Mouse (Mus musculus): Measurements from ENCODE around the gene Apoe. TPM values are rescaled to one million over a fixed set of nuclear protein-coding genes. Genes with fewer than 3 reads are reported as not detected.

Gene Apoe
- polyA plus RNA-seq, 1 experiment, result 16,533 TPM

- Histone ChIP-seq H3K27ac (ENCODE audit: insufficient read depth, low read depth, low read length) (no peak overlapping the region), H3K4me3 (ENCODE audit: insufficient read depth, low read length) (no peak overlapping the region), H3K4me1 (ENCODE audit: control insufficient read depth, insufficient read depth, low read length) (peaks cover 13% of the 10 kb centered on the region)
- TF ChIP-seq POLR2A (IDR thresholded peaks at IDR 0.05; ENCODE audit: borderline replicate concordance, low read depth, low read length) (no peak), CTCF (IDR thresholded peaks at IDR 0.05; ENCODE audit: low read depth, low read length) (no peak)
These were observed 41.3 kb upstream of the Apoe start for GRCm38 (mm10) chr7:19740269-19740668.

GRCm38 (mm10) chr7:19738771-19739170 is 39.8 kb upstream of the Apoe start:
- Histone ChIP-seq H3K27ac (ENCODE audit: insufficient read depth, low read depth, low read length) (no peak overlapping the region), H3K4me1 (ENCODE audit: control insufficient read depth, insufficient read depth, low read length) (0 out of 2 replicates have a peak, but pooled peaks cover 7% of the 10 kb centered on the region), H3K4me3 (ENCODE audit: insufficient read depth, low read length) (no peak overlapping the region)
- no peak for TF ChIP-seq POLR2A (IDR thresholded peaks at IDR 0.05; ENCODE audit: borderline replicate concordance, low read depth, low read length)
- no peak for TF ChIP-seq CTCF (IDR thresholded peaks at IDR 0.05; ENCODE audit: low read depth, low read length)

- H3K4me1 ChIP-seq (ENCODE audit: control insufficient read depth, insufficient read depth, low read length), result 0 out of 2 replicates have a peak, but pooled peaks cover 7% of the 10 kb centered on the region
- no peak overlapping the region for H3K27ac ChIP-seq (ENCODE audit: insufficient read depth, low read depth, low read length)
- TF ChIP-seq CTCF (IDR thresholded peaks at IDR 0.05; ENCODE audit: low read depth, low read length) (no peak), POLR2A (IDR thresholded peaks at IDR 0.05; ENCODE audit: borderline replicate concordance, low read depth, low read length) (no peak)
- H3K4me3 ChIP-seq (ENCODE audit: insufficient read depth, low read length), result no peak overlapping the region
These were observed 37.5 kb upstream of the Apoe start for GRCm38 (mm10) chr7:19736389-19737057.

GRCm38 (mm10) chr7:19734178-19734666 is 35.2 kb upstream of the Apoe start:
- H3K4me1 ChIP-seq (ENCODE audit: control insufficient read depth, insufficient read depth, low read length), result no peaks in the 10 kb centered on the region
- no peak overlapping the region for H3K4me3 ChIP-seq (ENCODE audit: insufficient read depth, low read length)
- H3K27ac ChIP-seq (ENCODE audit: insufficient read depth, low read depth, low read length), result no peak overlapping the region
- TF ChIP-seq POLR2A (IDR thresholded peaks at IDR 0.05; ENCODE audit: borderline replicate concordance, low read depth, low read length) (no peak), CTCF (IDR thresholded peaks at IDR 0.05; ENCODE audit: low read depth, low read length) (no peak)

GRCm38 (mm10) chr7:19726541-19726940 is 27.6 kb upstream of the Apoe start:
- no peak for TF ChIP-seq CTCF (IDR thresholded peaks at IDR 0.05; ENCODE audit: low read depth, low read length)
- Histone ChIP-seq H3K27ac (ENCODE audit: insufficient read depth, low read depth, low read length) (no peak overlapping the region), H3K4me3 (ENCODE audit: insufficient read depth, low read length) (no peak overlapping the region), H3K4me1 (ENCODE audit: control insufficient read depth, insufficient read depth, low read length) (no peaks in the 10 kb centered on the region)

GRCm38 (mm10) chr7:19724167-19724566 is 25.2 kb upstream of the Apoe start:
- H3K4me1 ChIP-seq (ENCODE audit: control insufficient read depth, insufficient read depth, low read length), result no peaks in the 10 kb centered on the region

GRCm38 (mm10) chr7:19722754-19723195 is 23.8 kb upstream of the Apoe start:
- Histone ChIP-seq H3K27ac (ENCODE audit: insufficient read depth, low read depth, low read length) (no peak overlapping the region), H3K4me1 (ENCODE audit: control insufficient read depth, insufficient read depth, low read length) (peaks cover 4% of the 10 kb centered on the region; the same call in 1 of the 2 replicates), H3K4me3 (ENCODE audit: insufficient read depth, low read length) (no peak overlapping the region)
- TF ChIP-seq CTCF (IDR thresholded peaks at IDR 0.05; ENCODE audit: low read depth, low read length), result no peak
- no peak for TF ChIP-seq POLR2A (IDR thresholded peaks at IDR 0.05; ENCODE audit: borderline replicate concordance, low read depth, low read length)

More at GRCm38 (mm10) chr7:19724167-19724566, 25.2 kb upstream of the Apoe start:
- TF ChIP-seq POLR2A (IDR thresholded peaks at IDR 0.05; ENCODE audit: borderline replicate concordance, low read depth, low read length) (no peak), CTCF (IDR thresholded peaks at IDR 0.05; ENCODE audit: low read depth, low read length) (no peak)
- Histone ChIP-seq H3K27ac (ENCODE audit: insufficient read depth, low read depth, low read length) (no peak overlapping the region), H3K4me3 (ENCODE audit: insufficient read depth, low read length) (no peak overlapping the region)

- Histone ChIP-seq H3K27ac (ENCODE audit: insufficient read depth, low read depth, low read length) (no peak overlapping the region), H3K4me1 (ENCODE audit: control insufficient read depth, insufficient read depth, low read length) (peaks cover 9% of the 10 kb centered on the region), H3K4me3 (ENCODE audit: insufficient read depth, low read length) (no peak overlapping the region)
- TF ChIP-seq CTCF (IDR thresholded peaks at IDR 0.05; ENCODE audit: low read depth, low read length) (no peak), POLR2A (IDR thresholded peaks at IDR 0.05; ENCODE audit: borderline replicate concordance, low read depth, low read length) (no peak)
These were observed 20.2 kb upstream of the Apoe start for GRCm38 (mm10) chr7:19719200-19719599.

GRCm38 (mm10) chr7:19718297-19718952 is 19.4 kb upstream of the Apoe start:
- no peak overlapping the region for H3K4me3 ChIP-seq (ENCODE audit: insufficient read depth, low read length)

GRCm38 (mm10) chr7:19717346-19717745 is 18.4 kb upstream of the Apoe start:
- H3K4me1 ChIP-seq (ENCODE audit: control insufficient read depth, insufficient read depth, low read length), result peaks cover 15% of the 10 kb centered on the region
- no peak overlapping the region for H3K27ac ChIP-seq (ENCODE audit: insufficient read depth, low read depth, low read length)
- H3K4me3 ChIP-seq (ENCODE audit: insufficient read depth, low read length), result no peak overlapping the region
- no peak for TF ChIP-seq POLR2A (IDR thresholded peaks at IDR 0.05; ENCODE audit: borderline replicate concordance, low read depth, low read length)
- TF ChIP-seq CTCF (IDR thresholded peaks at IDR 0.05; ENCODE audit: low read depth, low read length), result no peak

More at GRCm38 (mm10) chr7:19718297-19718952, 19.4 kb upstream of the Apoe start:
- TF ChIP-seq CTCF (IDR thresholded peaks at IDR 0.05; ENCODE audit: low read depth, low read length) (no peak), POLR2A (IDR thresholded peaks at IDR 0.05; ENCODE audit: borderline replicate concordance, low read depth, low read length) (no peak)
- H3K27ac ChIP-seq (ENCODE audit: insufficient read depth, low read depth, low read length), result no peak overlapping the region
- peaks cover 15% of the 10 kb centered on the region for H3K4me1 ChIP-seq (ENCODE audit: control insufficient read depth, insufficient read depth, low read length)
